Mouse (Mus musculus): Measurements from ENCODE around the gene Pdss2. TPM values are rescaled to one million over a fixed set of nuclear protein-coding genes. Genes with fewer than 3 reads are reported as not detected.
"Not testable (repeated sequence)": the region's sequence is repeated elsewhere in the genome, so short reads cannot be mapped to it uniquely, and the experiment has no call there.

Pdss2 gene
- total RNA-seq, 4 experiments from 2014 or later = 18.5 to 23.3 (median 20.1) TPM

GRCm38 (mm10) chr10:43373035-43373434 lies 151.7 kb downstream of the Pdss2 start:
- DNase-seq (ENCODE audit: low spot score in 2 of 2) = no peak

- DNase-seq (ENCODE audit: low spot score in 2 of 2) = no peak
Observed at GRCm38 (mm10) chr10:43373666-43374065, 152.4 kb downstream of the Pdss2 start.

- no peak for DNase-seq (ENCODE audit: low spot score in 2 of 2)
Observed at GRCm38 (mm10) chr10:43375286-43375685, 154.0 kb downstream of the Pdss2 start.

GRCm38 (mm10) chr10:43376749-43377148 lies 155.5 kb downstream of the Pdss2 start:
- DNase-seq (ENCODE audit: low spot score in 2 of 2) = no peak

GRCm38 (mm10) chr10:43378279-43378678 lies 157.0 kb downstream of the Pdss2 start:
- DNase-seq (ENCODE audit: low spot score in 2 of 2) = no peak

GRCm38 (mm10) chr10:43378732-43379644 lies 157.7 kb downstream of the Pdss2 start:
- DNase-seq (ENCODE audit: low spot score in 2 of 2) = no peak

GRCm38 (mm10) chr10:43382660-43383059 lies 161.4 kb downstream of the Pdss2 start:
- DNase-seq (ENCODE audit: low spot score in 2 of 2) = no peak

GRCm38 (mm10) chr10:43384623-43385022 lies 163.3 kb downstream of the Pdss2 start:
- DNase-seq (ENCODE audit: low spot score in 2 of 2) = no peak

- DNase-seq (ENCODE audit: low spot score in 2 of 2) = no peak
Observed at GRCm38 (mm10) chr10:43392921-43393320, 171.6 kb downstream of the Pdss2 start.

- DNase-seq (ENCODE audit: low spot score in 2 of 2) = no peak
Observed at GRCm38 (mm10) chr10:43393818-43394217, 172.5 kb downstream of the Pdss2 start.

GRCm38 (mm10) chr10:43395824-43396223 lies 174.5 kb downstream of the Pdss2 start:
- no peak for DNase-seq (ENCODE audit: low spot score in 2 of 2)

- DNase-seq (ENCODE audit: low spot score in 2 of 2) = no peak
Observed at GRCm38 (mm10) chr10:43399596-43400316, 178.5 kb downstream of the Pdss2 start.

- no peak for DNase-seq (ENCODE audit: low spot score in 2 of 2)
Observed at GRCm38 (mm10) chr10:43406107-43406506, 184.8 kb downstream of the Pdss2 start.

GRCm38 (mm10) chr10:43406885-43407284 lies 185.6 kb downstream of the Pdss2 start:
- no peak for DNase-seq (ENCODE audit: low spot score in 2 of 2)

GRCm38 (mm10) chr10:43409506-43410230 lies 188.4 kb downstream of the Pdss2 start:
- DNase-seq (ENCODE audit: low spot score in 2 of 2) = no peak

GRCm38 (mm10) chr10:43411164-43411563 lies 189.9 kb downstream of the Pdss2 start:
- not testable (repeated sequence) for DNase-seq (ENCODE audit: low spot score in 2 of 2)

- DNase-seq (ENCODE audit: low spot score in 2 of 2) = no peak
Observed at GRCm38 (mm10) chr10:43417346-43417745, 196.1 kb downstream of the Pdss2 start.

GRCm38 (mm10) chr10:43420660-43421413 lies 199.6 kb downstream of the Pdss2 start:
- DNase-seq (ENCODE audit: low spot score in 2 of 2) = no peak

GRCm38 (mm10) chr10:43422061-43422770 lies 200.9 kb downstream of the Pdss2 start:
- DNase-seq (ENCODE audit: low spot score in 2 of 2) = no peak

GRCm38 (mm10) chr10:43424545-43424944 lies 203.3 kb downstream of the Pdss2 start:
- no peak for DNase-seq (ENCODE audit: low spot score in 2 of 2)

Measured in gastrocnemius, adult 8-10 months (tissue).